Mouse (Mus musculus): ENCODE results near the gene Gli1.
"Not testable (repeated sequence)": the region's sequence is repeated elsewhere in the genome, so short reads cannot be mapped to it uniquely, and the experiment has no call there.

Gene Gli1

DNA sequence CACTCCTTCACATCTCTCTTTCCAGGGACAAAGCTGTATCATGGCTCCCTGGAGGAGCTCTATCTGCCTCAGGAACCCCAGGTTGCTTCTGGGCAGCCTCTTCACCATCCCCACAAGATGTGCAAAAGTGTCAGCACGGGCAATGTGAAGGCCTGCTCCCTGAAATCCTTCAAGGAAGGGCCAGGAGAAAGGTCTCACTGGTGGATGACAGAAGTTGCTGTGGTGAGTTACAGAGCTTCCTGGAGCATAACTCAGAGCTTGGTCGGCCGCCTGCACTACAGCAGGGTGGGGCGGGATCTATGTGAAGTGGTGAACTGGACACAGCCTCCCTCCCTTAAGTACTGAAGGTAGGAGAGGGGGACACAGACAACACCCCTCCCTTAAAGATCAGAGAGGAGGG, 19.1 kb downstream of the Gli1 start:
- no peak for DNase-seq (ENCODE audit: low read depth, low spot score)

DNA sequence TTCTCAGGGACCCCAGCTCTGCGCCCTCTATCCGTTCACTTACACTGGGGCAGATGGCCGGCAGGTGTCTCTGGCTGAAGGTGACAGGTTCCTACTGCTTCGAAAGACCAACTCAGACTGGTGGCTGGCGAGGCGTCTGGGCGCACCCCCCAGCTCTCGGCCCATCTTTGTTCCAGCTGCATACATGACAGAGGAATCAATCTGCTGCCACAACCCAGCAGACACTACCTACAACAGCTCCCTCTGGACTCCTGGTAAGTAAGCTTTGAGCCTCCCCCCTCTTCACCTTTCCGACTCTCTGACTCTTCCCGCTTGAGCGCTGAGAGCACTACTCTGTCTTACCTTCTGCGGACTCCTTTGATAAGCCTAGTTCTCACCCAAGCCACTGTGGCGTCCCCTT, 19.6 kb downstream of the Gli1 start:
- no peak for DNase-seq (ENCODE audit: low read depth, low spot score)

DNA sequence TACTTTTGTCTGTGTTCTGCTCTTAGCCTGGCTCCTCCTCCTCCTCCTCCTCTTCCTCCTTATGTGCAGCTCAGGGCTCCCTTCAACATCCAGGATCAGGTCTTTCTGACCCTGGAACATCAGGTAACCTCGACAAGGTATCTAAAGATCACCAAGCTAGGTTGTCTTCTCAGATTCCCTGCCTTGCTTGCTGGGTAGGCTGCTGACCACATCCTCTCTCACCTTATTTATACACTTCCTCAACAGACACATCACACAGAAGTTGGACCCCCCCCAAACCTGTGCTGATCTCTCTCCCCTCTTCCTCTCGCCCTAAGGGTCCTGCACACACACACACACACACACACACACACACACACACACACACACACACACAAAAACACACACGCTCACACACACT, 20.2 kb downstream of the Gli1 start, which contains the start of gene Arhgap9:
Arhgap9 (plus strand) TSS at position 344 of the 400 bp plus-strand sequence.
- no peak for DNase-seq (ENCODE audit: low read depth, low spot score)

DNA sequence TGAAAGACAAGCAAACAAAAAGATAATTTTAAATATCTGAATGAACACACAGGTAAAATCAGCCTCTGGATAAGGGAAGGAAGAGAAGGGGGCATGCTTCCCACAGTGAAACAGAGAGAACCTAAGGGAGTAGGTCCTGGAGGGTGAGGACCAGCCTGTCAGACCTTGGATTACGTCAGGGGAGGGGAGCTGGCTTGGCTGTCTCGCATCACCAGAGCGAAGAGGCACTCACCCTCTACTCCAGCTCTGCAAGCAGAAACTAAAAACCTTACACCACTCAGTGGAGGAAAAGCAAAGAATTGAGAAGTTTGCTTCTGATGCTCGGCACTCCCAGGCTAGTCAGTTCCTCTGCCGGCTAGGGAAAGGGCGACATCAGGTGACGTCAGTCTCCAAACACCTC, 21.8 kb downstream of the Gli1 start:
- DNase-seq (ENCODE audit: low read depth, low spot score): no peak

DNA sequence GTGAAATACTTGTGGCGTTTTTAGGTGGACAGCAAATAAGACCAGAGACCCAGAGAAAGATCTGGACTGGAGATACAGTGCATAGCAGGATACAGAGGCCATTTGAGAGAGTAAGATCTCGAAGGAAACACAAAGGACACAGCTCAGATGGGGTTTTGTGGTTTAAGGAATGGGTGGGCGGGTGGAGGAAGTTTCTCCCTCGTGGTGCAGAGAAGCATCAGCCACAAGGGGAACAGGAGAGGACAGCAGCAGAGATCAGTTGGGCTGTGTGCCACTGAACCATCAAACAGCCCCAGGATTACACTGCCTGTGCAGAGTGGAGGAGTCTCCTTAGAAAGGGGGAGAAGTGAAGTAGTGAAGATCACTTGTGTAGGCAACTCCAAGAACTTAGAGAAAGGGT, 23.8 kb downstream of the Gli1 start:
- no peak for DNase-seq (ENCODE audit: low read depth, low spot score)

DNA sequence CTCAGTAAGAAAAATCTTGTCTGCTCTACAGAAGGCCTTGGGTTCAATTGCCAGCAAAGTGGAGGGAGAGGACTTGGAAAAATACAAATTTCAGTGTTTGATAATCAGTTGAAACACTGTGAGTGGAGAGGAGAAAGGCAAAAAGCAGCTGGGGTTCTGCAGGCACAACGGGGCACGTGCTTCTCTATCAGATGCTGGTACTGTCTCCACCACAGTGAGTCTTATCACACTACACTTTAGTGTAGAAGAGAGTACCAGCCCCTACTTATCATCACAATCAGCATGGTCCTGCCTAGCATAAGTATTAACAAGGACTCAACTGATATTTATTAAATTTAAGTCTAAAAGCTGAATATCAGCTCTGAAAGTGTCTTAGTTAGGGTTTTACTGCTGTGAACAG, 24.5 kb downstream of the Gli1 start:
- DNase-seq (ENCODE audit: low read depth, low spot score): no peak

DNA sequence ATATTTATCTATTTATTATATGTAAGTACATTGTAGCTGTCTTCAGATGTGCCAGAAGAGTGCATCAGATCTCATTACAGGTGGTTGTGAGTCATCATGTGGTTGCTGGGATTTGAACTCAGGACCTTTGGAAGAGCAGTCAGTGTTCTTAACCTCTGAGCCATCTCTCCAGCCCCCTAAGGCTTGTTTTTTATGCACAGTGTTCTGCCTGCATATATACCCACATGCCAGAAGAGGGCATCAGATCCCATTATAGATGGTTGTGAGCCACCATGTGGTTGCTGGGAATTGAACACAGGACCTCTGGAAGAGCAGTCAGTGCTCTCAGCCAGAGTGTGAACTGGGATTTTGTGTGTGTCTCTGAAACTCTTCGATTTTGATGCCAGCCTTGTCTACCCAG, 26.8 kb downstream of the Gli1 start:
- not testable (repeated sequence) for DNase-seq (ENCODE audit: low read depth, low spot score)

DNA sequence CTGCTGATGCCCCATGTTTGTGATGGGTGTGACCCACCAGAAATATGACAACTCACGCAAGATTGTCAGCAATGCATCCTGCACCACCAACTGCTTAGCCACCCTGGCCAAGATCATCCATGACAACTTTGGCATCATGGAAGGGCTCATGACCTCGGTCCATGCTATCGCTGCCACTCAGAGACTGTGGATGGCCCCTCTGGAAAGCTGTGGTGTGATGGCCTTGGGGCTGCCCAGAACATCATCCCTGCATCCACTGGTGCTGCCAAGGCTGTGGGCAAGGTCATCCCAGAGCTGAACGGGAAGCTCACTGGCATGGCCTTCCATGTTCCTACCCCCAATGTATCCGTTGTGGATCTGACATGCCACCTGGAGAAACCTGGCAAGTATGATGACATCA, 28.3 kb downstream of the Gli1 start:
- DNase-seq (ENCODE audit: low read depth, low spot score): not testable (repeated sequence)

DNA sequence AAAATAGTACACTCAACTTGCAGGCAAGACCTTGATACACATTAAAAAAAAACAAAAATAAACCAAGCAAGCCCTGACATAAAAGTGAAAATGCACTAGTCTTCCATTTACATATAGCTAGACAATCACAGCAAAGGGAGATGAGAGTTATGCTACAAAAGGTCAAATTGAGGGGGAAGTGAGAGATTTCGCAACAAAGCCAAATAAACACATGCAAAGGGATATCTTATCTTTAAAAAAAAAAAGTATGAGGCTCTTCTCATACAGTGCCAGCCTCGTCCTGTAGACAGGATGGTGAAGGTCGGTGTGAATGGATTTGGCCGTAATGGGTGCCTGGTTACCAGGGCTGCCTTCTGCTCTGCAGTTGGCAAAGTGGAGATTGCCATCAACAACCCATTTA, 28.9 kb downstream of the Gli1 start:
- no peak for DNase-seq (ENCODE audit: low read depth, low spot score)

DNA sequence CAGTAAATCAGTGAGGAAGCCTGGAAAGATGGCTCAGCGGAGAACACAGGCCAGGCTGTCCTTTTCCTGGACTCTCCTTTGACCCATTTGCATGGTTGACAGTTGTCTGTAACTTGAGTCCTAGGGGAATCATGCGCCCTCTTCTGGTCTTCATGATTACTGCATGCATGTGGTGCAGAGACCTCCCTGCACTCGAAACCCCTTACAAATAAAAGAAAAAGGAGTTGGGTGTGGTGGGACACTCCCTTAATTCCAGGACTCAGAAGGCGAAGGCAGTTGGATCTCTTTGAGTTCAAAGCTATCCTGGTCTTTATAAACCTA, 29.5 kb downstream of the Gli1 start:
- peak; percentile 88 for DNase-seq (ENCODE audit: low read depth, low spot score)

DNA sequence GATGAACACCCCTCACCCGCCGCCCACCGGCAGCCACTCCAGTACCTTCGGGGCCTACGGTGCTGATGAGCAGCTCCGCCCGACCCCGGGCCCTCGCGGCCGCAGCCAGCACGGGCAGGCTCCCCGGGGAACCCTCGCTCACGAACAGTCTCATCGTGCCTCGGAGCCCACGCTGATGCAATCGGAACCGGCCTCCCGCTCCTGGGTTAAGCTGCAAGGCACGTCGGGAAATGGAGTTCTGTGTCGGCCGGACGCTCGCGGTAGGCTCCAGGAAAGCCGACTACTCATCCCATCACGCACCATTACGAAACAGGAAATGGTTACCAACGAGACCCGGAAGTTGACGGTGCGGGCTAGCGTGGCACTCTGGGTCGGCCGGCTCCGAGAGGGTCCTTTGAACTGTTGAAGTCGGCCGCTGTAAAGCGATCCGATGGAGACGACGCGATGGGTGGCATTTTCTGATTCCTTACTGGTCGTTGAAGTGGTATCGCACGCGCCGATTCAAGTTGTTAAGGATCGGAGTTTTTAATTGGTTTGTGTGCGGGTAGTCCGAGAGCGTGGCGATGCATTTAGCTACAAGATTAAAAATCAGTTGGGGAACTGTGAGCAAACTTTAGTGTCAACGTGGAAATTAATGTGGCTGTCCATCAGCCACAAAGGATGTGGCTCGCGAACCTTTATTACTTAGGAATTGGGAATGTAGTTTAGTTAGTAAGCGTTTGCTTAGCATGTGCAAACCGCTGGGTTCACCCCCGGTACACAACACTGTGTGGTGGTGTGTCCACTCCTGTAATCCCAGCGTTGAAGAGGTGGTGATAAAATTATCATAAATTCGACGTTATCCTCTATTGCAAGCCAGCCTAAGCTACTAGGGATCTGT, 30.1 kb downstream of the Gli1 start, which contains the start of gene Mars:
Mars (minus strand) TSS at position 311 of the 880 bp plus-strand sequence.
- DNase-seq (ENCODE audit: low read depth, low spot score): peak; percentile 96

DNA sequence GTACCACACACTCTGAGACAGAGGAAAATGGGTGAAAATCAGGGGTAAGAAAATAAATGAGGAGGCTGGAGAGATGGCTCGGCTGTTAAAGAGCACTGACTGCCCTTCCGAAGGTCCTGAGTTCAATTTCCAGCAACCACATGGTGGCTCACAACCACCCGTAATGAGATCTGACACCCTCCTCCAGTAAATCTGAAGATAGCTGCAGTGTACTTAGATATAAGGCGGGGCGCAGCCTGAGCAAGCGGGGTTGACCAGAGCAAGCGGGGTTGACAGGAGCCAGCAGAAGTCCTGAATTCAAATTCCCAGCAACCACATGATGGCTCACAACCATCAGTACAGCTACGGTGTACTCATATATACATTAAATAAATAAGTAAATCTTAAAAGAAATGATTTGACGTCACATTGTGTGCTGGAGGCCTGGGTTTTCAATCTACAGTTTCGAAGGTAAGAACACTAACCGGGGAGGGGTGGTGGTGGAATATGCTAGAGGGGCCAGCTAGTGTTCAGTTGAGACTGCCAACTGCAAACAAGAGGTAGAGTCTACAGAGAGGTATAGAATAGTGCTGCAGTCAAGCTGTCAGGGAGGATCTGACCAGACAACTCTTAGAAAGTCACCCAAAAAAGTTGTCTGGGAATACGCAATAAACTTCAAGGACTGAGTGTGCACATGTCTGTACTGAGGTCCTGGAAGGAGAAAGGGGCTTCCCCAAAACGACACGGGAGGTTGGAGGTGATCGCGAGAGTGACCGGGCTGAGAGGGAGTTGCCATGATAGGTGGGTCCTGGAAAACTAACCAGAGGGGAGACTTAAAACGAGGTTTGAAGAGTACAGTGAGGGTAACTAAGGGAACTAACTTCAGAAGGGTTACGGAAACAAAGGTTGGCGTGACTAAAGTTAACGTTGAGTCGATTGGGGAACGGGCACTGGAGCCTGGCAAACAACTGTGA, 31.0 kb downstream of the Gli1 start:
- no peak for DNase-seq (ENCODE audit: low read depth, low spot score)

DNA sequence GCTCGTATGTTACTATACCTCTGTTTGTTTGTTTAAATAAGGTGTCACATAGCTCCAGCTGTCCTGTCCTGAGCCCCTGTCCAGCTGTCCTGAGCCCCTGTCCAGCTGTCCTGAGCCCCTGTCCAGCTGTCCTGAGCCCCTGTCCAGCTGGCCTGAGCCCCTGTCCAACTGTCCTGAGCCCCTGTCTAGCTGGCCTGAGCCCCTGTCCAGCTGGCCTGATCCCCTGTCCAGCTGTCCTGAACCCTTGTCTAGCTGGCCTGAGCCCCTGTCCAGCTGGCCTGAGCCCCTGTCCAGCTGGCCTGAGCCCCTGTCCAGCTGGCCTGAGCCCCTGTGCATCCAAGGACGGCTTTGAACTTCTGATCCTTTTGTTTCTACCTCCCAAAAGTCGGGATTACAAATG, 32.6 kb downstream of the Gli1 start:
- DNase-seq (ENCODE audit: low read depth, low spot score): not testable (repeated sequence)

DNA sequence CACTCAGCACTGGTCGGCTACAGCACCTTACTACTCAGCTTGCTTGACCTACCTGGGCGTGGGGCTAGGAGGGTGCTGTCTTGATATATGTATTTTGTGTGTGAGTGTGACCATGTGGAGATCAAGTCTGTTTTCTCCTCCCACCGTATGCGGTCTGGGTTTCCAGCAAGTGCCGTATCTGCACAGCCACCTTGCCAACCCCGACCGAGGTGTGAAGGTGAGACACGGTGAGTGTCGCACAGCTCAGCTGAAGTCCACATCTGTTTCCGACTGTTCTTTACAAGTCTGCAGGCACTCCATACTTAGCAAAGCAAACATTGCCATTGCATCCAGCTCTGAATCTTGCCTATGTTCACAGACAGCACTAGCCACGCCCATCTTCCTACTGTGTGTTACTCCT, 38.6 kb downstream of the Gli1 start:
- DNase-seq (ENCODE audit: low read depth, low spot score): no peak

DNA sequence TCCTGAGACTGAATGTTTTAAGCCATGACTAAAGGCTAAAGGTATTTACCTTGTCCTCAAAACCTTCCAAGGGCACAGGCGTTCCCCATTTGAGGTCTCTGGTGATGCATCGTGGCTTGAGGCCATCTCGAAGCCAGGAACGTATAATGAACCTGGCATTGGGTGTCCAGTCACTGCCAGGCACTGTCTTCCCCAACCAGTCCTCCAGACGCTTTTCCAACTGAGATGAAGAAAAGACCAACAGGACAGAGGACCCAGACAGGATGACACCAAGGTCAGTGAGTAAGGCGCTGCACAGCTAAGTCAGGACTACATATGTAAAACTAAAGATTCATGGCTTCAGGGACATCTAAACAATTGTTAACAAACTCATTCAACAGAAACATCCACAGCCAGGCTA, 41.4 kb downstream of the Gli1 start:
- DNase-seq (ENCODE audit: low read depth, low spot score): no peak

DNA sequence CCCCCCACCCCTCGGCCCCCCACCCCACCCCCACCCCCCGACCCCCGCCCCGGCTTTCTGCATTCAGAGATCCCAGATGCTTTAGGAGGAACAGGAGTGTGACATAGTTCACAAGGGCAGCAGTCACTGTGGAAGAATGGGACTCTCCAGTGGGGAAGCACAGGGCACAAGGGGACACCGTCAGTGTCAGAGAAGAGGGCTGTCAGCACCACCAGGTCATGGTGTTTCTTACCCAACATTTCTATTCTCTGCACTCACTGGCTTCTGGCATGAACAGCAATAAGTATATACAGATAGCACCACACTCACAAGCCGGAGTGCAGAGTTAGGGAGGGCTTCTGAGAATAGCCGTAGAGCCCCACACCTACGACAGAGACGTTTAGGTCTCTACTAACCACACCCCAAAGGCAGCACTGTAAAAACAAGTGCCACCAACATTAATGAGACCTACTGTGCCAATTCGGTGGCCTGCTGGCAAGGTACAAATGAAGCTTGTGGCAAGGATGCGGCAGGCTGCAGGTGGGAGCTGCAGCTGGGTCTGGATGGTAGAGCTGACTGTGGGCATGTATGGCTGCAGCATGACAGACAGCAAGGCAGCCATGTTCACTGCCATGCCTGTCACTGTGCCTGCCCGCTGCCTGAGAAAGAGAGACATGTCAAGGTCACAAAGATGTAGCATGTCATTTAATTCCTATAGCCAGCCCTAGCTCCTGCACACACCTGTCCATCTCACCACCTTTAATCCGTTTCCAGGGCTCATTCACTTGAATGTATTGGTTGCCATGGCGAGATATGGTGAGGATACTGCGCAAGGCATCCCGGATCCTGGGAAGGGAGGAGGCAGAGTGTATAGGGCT, 44.5 kb downstream of the Gli1 start:
- no peak for DNase-seq (ENCODE audit: low read depth, low spot score)

DNA sequence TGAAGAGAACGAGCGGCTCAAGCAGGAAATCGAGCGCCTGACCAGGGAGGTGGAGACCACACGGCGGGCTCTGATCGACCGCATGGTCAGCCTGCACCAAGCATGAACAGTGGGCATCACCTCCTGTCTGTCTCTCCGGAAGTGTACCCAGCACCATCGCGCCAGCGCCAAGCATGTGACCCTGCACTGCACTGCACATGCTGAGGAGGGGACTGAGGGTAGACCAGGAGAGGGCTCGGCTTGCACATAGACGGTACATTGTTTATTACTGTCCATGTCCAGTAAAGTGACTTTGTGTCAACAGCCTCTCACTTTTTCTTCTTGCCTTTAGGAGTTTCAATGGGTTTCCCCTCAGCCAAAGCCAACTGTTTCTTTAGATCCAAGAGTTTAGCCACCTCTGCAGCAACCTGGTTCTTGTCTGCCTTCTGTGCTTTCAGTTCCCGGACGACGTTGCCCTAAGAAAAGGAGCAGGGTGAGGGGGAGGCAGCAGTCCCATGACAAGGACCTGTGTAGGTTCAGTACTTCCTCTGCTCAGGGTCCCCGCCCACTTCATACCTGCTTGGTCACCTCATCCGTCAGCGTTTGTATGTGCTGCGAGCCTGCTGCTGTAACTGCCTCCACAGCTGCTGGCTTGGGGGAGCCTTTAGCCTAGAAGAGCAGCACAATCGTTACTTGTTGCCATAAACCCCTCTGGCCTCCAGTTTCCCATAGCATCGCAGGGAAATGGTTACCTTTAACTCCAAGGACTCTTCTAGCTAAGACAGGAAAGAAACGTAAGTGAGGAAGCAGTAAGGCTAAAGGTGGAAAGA, 45.6 kb downstream of the Gli1 start:
- no peak for DNase-seq (ENCODE audit: low read depth, low spot score)

DNA sequence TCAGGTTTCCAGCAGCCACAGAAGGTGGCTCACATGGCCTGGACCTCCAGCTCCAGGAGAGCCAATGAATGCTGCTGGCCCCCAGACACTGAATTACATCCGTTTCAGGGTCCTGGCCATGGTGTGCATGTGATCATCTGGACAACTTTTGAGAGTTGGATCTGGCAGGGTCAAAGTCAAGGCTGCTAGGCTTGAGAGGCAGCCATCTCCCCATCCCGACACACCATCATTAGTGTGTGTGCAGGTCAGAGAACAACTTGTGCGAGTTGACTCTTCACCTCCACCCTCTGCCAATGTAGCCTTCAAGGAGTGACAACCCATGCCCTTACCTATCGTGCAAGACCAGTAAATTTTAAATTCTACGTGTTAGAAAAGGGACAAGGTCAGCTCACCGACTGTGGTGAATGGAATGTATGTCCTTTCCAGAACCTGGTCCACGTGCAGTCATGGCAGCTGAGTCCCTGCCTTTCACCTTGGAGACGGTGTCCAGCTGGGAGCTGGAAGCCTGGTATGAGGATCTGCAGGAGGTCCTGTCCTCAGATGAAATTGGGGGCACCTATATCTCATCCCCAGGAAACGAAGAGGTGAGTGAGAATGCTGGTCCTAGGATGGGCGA, 46.8 kb downstream of the Gli1 start:
- DNase-seq (ENCODE audit: low read depth, low spot score): no peak

DNA sequence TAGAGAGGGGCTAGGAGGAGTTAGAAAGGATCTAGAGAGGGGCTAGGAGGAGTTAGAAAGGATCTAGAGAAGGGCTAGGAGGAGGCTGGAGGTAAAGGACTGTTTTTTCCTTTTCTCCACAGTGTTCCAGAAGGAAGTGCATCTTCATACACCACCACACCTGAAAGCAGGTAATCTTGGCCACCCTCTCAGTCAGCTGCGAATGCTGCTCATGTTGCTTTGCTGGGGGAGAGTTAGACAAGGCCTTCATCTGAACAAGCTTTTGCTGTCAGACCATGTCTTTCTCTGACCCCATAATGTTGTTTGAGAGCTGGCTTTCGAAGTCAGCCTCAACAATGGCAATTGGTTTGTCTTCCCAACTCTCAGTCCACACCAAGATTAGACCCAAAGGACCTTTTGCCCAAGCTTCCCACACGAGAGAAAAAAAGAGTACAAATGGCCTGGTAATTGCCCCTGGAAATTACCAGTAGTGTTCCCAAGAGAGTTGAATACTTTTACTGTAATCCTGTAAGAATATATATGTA, 48.1 kb downstream of the Gli1 start:
- no peak for DNase-seq (ENCODE audit: low read depth, low spot score)

DNA sequence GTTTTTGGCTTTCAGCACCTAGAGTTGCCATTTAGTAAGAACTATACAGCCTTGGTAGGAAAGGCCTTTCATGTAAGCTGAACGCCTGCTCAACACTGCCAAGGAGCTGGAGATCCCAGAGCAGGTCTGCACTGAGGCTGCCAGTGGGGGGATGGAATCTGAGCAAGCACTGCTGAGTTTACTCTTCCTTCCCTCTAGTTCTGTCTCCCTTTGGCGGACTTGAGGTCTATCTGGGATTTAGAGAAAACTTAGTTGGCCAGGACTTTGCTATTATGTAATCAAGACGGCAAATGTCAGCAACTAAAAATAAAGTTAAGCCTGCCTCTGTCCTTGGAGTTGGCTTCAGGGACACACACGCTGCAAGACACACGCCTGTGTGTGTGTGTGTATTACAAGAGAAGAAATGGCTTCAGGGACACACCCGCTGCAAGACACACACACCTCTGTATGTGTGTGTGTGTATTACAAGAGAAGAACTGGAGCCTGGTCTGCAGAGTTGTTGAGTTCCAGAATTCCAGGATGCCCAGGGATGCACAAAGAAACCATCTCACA, 48.7 kb downstream of the Gli1 start:
- peak; percentile 91 for DNase-seq (ENCODE audit: low read depth, low spot score)

Data from skeletal muscle tissue, adult 2 months (tissue).